Mouse (Mus musculus) stomach, embryonic 16.5 days (tissue): ENCODE results near the gene Cryz. TPM values are rescaled to one million over a fixed set of nuclear protein-coding genes. Genes with fewer than 3 reads are reported as not detected.

ENCODE experiments used
- ATAC-seq: fragments of 200-750 bp; cut with Nextera tagmentation; 2 replicates; pipeline ENCODE4 v1.8.0; 2017; ENCODE audit warnings: moderate number of reproducible peaks, moderate TSS enrichment; ENCODE audit not compliant: insufficient read depth, low FRiP score
- H3K27ac ChIP-seq: fragments of 300-500 bp; sonication (generic); 2 replicates; pipeline ENCODE4 v1.5.1; 2014; ENCODE audit warnings: low read length
- H3K27me3 ChIP-seq: fragments of 300-500 bp; sonication (generic); 2 replicates; pipeline ENCODE4 v1.6.1; 2014; ENCODE audit warnings: low read length, control low read depth, mixed read lengths; ENCODE audit not compliant: control insufficient read depth, insufficient read depth
- H3K36me3 ChIP-seq: fragments of 300-500 bp; sonication (generic); 2 replicates; pipeline ENCODE4 v1.6.1; 2014; ENCODE audit warnings: low read length; ENCODE audit not compliant: control insufficient read depth, insufficient read depth
- H3K4me1 ChIP-seq: fragments of 300-500 bp; sonication (generic); 2 replicates; pipeline ENCODE4 v1.6.1; 2014; ENCODE audit warnings: low read length, control low read depth, mixed read lengths; ENCODE audit not compliant: control insufficient read depth, insufficient read depth
- H3K4me2 ChIP-seq: fragments of 300-500 bp; sonication (generic); 2 replicates; pipeline ENCODE4 v1.6.1; 2014; ENCODE audit warnings: low read depth, low read length, mixed read lengths
- H3K4me3 ChIP-seq: fragments of 300-500 bp; sonication (generic); replicated peaks from 2 replicates; pipeline ENCODE4 v1.5.1; 2014; ENCODE audit warnings: mild to moderate bottlenecking, low read length
- H3K9ac ChIP-seq: fragments of 300-500 bp; sonication (generic); 2 replicates; pipeline ENCODE4 v1.6.1; 2014; ENCODE audit warnings: low read length
- H3K9me3 ChIP-seq: fragments of 300-500 bp; sonication (generic); replicated peaks from 2 replicates; pipeline ENCODE4 v1.6.1; 2016; ENCODE audit warnings: low read length, control low read depth; ENCODE audit not compliant: control insufficient read depth
- WGBS: fragments of 180-500 bp; shearing (Covaris S2); extraction: QIAGEN DNeasy Blood & Tissue Kit; methylation state at CpG from one replicate; pipeline ENCODE4 v1.1.7; 2014; 5-methylcytosine and 5-hydroxymethylcytosine counted together
- polyA plus RNA-seq: library from polyadenylated mRNA; unstranded; fragments of >200 nt; fragmentation: Nextera tagmentation; extraction: Ambion mirVana; gene quantifications from 2 replicates; pipeline ENCODE4 v1.2.1, GENCODE M21; 2015

Gene Cryz
- polyA plus RNA-seq, 1 experiment from 2014 or later = 15.4 TPM

GRCm38 (mm10) chr3:154596934-154597554 is 533 bp downstream of the Cryz start, which contains the start of gene Tyw3:
Gene Tyw3 (minus strand): TSS chr3:154597104.
- H3K4me3 ChIP-seq = peak within 1 kb of the TSS; percentile 84
- H3K9ac ChIP-seq = peak within 1 kb of the TSS; percentile 90
- peaks cover 3% of the 10 kb centered on the region for H3K4me1 ChIP-seq
- H3K36me3 ChIP-seq = no peaks in the 10 kb centered on the region
- H3K9me3 ChIP-seq = no peaks in the 10 kb centered on the region
- under 1% methylated on average over 38 of the region's 38 CpGs for WGBS
- peak within 1 kb of the TSS; percentile 96 for H3K27ac ChIP-seq
- peak; percentile 97 for ATAC-seq
- no peaks in the 10 kb centered on the region for H3K27me3 ChIP-seq
- peak within 1 kb of the TSS; percentile 79 for H3K4me2 ChIP-seq

DNA sequence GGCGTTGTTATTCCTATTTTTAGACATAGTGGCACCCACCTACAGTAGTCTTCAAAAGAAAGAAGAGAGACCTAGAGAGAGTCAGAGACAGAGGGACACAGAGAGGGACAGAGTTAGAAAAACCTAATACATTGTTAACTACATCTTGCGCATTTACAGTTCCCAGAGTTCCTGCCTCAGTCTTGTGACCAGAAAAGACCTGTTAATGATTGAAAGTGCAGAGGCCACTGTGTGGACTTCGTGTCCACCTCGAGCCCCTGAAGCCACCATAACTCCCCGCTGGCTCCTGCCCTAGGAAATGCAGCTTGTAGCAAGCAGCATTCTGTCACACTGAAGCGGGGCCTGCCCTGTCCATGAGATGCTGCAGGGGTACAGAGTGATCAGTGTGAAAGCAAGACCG is 1.1 kb downstream of the Cryz start:
- peak overlapping the region; percentile 90 for H3K9ac ChIP-seq
- WGBS = 30% methylated on average over 7 of the region's 7 CpGs
- H3K27me3 ChIP-seq = no peaks in the 10 kb centered on the region
- no peaks in the 10 kb centered on the region for H3K9me3 ChIP-seq
- peak overlapping the region; percentile 79 for H3K4me2 ChIP-seq
- peak overlapping the region; percentile 84 for H3K4me3 ChIP-seq
- peaks cover 3% of the 10 kb centered on the region for H3K4me1 ChIP-seq
- no peak for ATAC-seq
- H3K36me3 ChIP-seq = no peaks in the 10 kb centered on the region
- H3K27ac ChIP-seq = peak overlapping the region; percentile 96

DNA sequence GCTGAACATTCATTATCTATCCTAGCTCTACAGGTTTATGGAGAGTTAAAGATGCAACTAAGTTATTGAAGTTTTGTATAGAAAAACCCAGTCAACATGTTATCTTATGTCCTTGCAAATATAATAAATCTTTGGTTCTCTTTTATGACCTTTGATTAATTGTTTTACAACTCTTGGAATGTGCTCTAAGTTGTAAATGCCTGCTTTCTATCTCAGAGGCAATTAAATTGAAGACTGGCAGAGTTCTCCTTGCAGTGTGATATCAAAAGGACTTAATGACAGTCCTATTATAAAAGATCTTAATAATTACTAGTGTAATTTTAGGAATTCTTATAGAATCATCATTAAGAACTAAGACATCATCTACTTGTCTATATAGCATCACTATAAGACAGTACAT is 5.6 kb downstream of the Cryz start:
- Histone ChIP-seq H3K4me2 (no peak overlapping the region), H3K9me3 (no peaks in the 10 kb centered on the region), H3K36me3 (no peaks in the 10 kb centered on the region), H3K27ac (no peak overlapping the region), H3K4me3 (no peak overlapping the region), H3K4me1 (no peaks in the 10 kb centered on the region; the same call in 1 of the 2 replicates), H3K9ac (no peak overlapping the region), H3K27me3 (no peaks in the 10 kb centered on the region)
- ATAC-seq = no peak

- no peak for ATAC-seq
- 73% methylated on average over 5 of the region's 5 CpGs for WGBS
- no peak overlapping the region for H3K4me2 ChIP-seq
Measured at GRCm38 (mm10) chr3:154604871-154605270, 8.4 kb downstream of the Cryz start.

DNA sequence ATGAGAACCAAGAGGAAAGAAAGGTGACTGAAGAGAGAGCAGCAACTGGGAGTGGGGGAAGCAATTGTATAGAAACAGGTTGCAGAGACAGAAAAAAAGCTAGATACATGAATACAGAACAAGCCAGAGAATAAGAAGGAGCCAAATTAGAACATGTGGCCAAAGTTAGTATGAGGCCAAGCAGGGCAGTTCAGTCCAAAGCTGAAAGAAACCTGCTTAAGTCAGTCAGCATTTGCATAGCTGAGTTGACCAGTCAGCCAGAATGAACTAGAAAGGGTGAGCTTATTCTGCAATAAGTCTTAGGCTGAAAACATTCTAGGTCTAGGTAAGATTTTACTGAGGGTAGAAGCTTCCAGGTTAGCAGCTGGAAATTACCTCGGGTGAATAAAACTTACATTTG is 11.4 kb downstream of the Cryz start:
- H3K27ac ChIP-seq = no peak overlapping the region
- H3K9me3 ChIP-seq = no peaks in the 10 kb centered on the region
- H3K4me1 ChIP-seq = no peaks in the 10 kb centered on the region
- no peak overlapping the region for H3K4me3 ChIP-seq
- H3K27me3 ChIP-seq = no peaks in the 10 kb centered on the region
- H3K4me2 ChIP-seq = no peak overlapping the region
- no peaks in the 10 kb centered on the region; the same call in 1 of the 2 replicates for H3K36me3 ChIP-seq
- no peak overlapping the region for H3K9ac ChIP-seq
- no peak for ATAC-seq
- 63% methylated on average over 1 of the region's 1 CpGs for WGBS

More at GRCm38 (mm10) chr3:154604871-154605270, 8.4 kb downstream of the Cryz start:
- Histone ChIP-seq H3K36me3 (no peaks in the 10 kb centered on the region), H3K4me1 (no peaks in the 10 kb centered on the region), H3K4me3 (no peak overlapping the region), H3K27me3 (no peaks in the 10 kb centered on the region), H3K9ac (no peak overlapping the region), H3K9me3 (no peaks in the 10 kb centered on the region), H3K27ac (no peak overlapping the region)

DNA sequence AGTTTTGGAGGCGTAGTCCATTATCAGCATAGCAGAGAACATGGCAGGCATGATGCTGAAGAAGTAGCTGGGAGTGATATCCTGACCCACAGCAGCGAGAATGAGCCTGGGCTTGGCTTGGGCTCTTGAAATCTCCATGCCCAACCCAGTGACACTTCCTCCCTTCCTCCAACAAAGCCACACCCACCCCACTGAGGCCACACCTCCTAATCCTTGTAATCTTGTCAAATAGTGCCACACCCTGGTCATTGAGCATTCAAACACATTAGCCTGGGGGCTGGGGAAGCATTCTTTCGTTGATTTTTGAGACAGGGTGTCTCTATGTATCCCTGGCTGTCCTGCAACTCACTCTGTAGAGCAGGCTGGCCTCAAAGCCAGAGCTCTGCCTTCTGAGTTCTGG is 15.4 kb downstream of the Cryz start:
- Histone ChIP-seq H3K27me3 (no peaks in the 10 kb centered on the region), H3K4me1 (no peaks in the 10 kb centered on the region), H3K4me2 (no peak overlapping the region), H3K9me3 (no peaks in the 10 kb centered on the region), H3K36me3 (no peaks in the 10 kb centered on the region; the same call in 1 of the 2 replicates), H3K4me3 (no peak overlapping the region), H3K9ac (no peak overlapping the region), H3K27ac (no peak overlapping the region)
- ATAC-seq = no peak
- WGBS = 79% methylated on average over 3 of the region's 3 CpGs

GRCm38 (mm10) chr3:154614771-154615170 is 18.3 kb downstream of the Cryz start:
- Histone ChIP-seq H3K36me3 (no peaks in the 10 kb centered on the region; the same call in 1 of the 2 replicates), H3K27ac (no peak overlapping the region)
- no peak for ATAC-seq

GRCm38 (mm10) chr3:154615304-154615703 is 18.8 kb downstream of the Cryz start:
- Histone ChIP-seq H3K9ac (no peak overlapping the region), H3K9me3 (no peaks in the 10 kb centered on the region), H3K4me1 (no peaks in the 10 kb centered on the region), H3K4me2 (no peak overlapping the region), H3K27ac (no peak overlapping the region), H3K27me3 (no peaks in the 10 kb centered on the region), H3K36me3 (no peaks in the 10 kb centered on the region; the same call in 1 of the 2 replicates), H3K4me3 (no peak overlapping the region)
- no peak for ATAC-seq
- 82% methylated on average over 7 of the region's 7 CpGs for WGBS

More at GRCm38 (mm10) chr3:154614771-154615170, 18.3 kb downstream of the Cryz start:
- no peaks in the 10 kb centered on the region for H3K4me1 ChIP-seq
- H3K4me3 ChIP-seq = no peak overlapping the region
- WGBS = 92% methylated on average over 8 of the region's 8 CpGs
- no peak overlapping the region for H3K9ac ChIP-seq
- H3K4me2 ChIP-seq = no peak overlapping the region
- no peaks in the 10 kb centered on the region for H3K9me3 ChIP-seq
- H3K27me3 ChIP-seq = no peaks in the 10 kb centered on the region

DNA sequence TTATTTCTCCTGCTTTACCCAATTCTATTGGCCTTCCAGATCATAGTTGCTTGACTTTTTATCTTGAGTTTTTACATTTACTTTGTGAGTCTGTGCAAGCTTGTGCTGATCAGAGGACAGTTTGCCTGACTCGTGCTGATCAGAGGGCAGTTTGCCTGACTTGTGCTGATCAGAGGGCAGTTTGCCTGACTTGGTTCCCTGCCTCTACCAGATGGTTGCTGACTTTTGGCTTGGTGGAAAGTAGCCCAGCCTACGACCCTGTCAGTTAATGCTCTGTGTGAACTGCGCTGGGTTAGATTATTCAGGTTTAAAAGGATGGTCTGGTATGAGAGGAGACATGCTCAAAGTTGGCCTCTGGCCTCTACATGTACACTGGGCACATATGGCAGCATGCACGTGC is 19.6 kb downstream of the Cryz start:
- Histone ChIP-seq H3K9me3 (no peaks in the 10 kb centered on the region), H3K9ac (no peak overlapping the region), H3K36me3 (no peaks in the 10 kb centered on the region; the same call in 1 of the 2 replicates), H3K4me2 (no peak overlapping the region), H3K27ac (no peak overlapping the region), H3K27me3 (no peaks in the 10 kb centered on the region), H3K4me3 (no peak overlapping the region), H3K4me1 (no peaks in the 10 kb centered on the region)
- 87% methylated on average over 4 of the region's 4 CpGs for WGBS
- no peak for ATAC-seq
